Comparison of ENCODE assay signal across 29 mouse cellular contexts in genomic region chr7:28086236-28086635, GRCm38 (mm10). TPM values are rescaled to one million over a fixed set of nuclear protein-coding genes. Genes with fewer than 3 reads are reported as not detected.
DNase-seq lines count a peak whose midpoint lies in the region; ATAC-seq and TF ChIP-seq lines count a peak whose summit lies in the region.
"Had no signal": no experiment of that assay in that cellular context is flagged by ENCODE, and none has a peak within 500 bp of the region (broad histone marks: within the 10 kb centered on the region; RNA-seq: fewer than 3 reads in every experiment).

No protein-coding gene starts in this region.

- H3K4me2 ChIP-seq in forebrain, embryonic 14.5 days (ENCODE audit: low read length), result no peak overlapping the region
- H3K4me2 ChIP-seq: embryonic facial prominence, embryonic 13.5 days; forebrain, embryonic 13.5 days; heart, embryonic 13.5 days; hindbrain, embryonic 12.5 days; hindbrain, embryonic 15.5 days had no signal

- TF ChIP-seq EP300 in ES-Bruce4 (IDR thresholded peaks at IDR 0.05; ENCODE audit: insufficient read depth, low read depth, low read length), result no peak

- H3K36me3 ChIP-seq in E14TG2a.4 (ENCODE audit: insufficient read depth, low read length) (no peaks in the 10 kb centered on the region), ES-Bruce4 (ENCODE audit: control insufficient read depth, insufficient read depth, low read length, poor library complexity, severe bottlenecking) (no peaks in the 10 kb centered on the region)
- no peaks in the 10 kb centered on the region for H3K36me3 ChIP-seq in forebrain, embryonic 14.5 days (ENCODE audit: control insufficient read depth, insufficient read depth, low read length)
- H3K36me3 ChIP-seq: embryonic facial prominence, embryonic 10.5 days; embryonic facial prominence, embryonic 13.5 days; forebrain, embryonic 10.5 days; heart, embryonic 10.5 days; heart, embryonic 13.5 days; hindbrain, embryonic 12.5 days; hindbrain, embryonic 15.5 days had no signal

- H3K27me3 ChIP-seq in E14TG2a.4 (ENCODE audit: insufficient read depth, low read length) (peaks cover 25% of the 10 kb centered on the region), ES-Bruce4 (ENCODE audit: control insufficient read depth, insufficient read depth, low read length, poor library complexity, severe bottlenecking) (no peaks in the 10 kb centered on the region)
- no peaks in the 10 kb centered on the region for H3K27me3 ChIP-seq in forebrain, embryonic 14.5 days (replicated peaks; ENCODE audit: control insufficient read depth, insufficient read depth, low read length)
- H3K27me3 ChIP-seq: forebrain, embryonic 13.5 days; hindbrain, embryonic 12.5 days; hindbrain, embryonic 15.5 days had no signal

- no peak for TF ChIP-seq POLR2A in ES-Bruce4 (IDR thresholded peaks at IDR 0.05; ENCODE audit: insufficient read depth, low read length)

- no peaks in the 10 kb centered on the region for H3K9me3 ChIP-seq in E14TG2a.4 (ENCODE audit: low read length)
- no peaks in the 10 kb centered on the region for H3K9me3 ChIP-seq in ES-Bruce4 (replicated peaks; ENCODE audit: control insufficient read depth, insufficient read depth, low read length, poor library complexity, severe bottlenecking)
- H3K9me3 ChIP-seq in forebrain, embryonic 14.5 days (replicated peaks; ENCODE audit: control insufficient read depth, low read length), result no peaks in the 10 kb centered on the region
- H3K9me3 ChIP-seq: embryonic facial prominence, embryonic 13.5 days; forebrain, embryonic 13.5 days; heart, embryonic 10.5 days; heart, embryonic 13.5 days; hindbrain, embryonic 12.5 days; hindbrain, embryonic 15.5 days had no signal

- H3K9ac ChIP-seq in ES-Bruce4 (ENCODE audit: low read depth, poor library complexity, severe bottlenecking), result no peak overlapping the region
- no peak overlapping the region for H3K9ac ChIP-seq in forebrain, embryonic 14.5 days (ENCODE audit: low read length)
- H3K9ac ChIP-seq: embryonic facial prominence, embryonic 13.5 days; forebrain, embryonic 13.5 days; heart, embryonic 13.5 days; hindbrain, embryonic 12.5 days; hindbrain, embryonic 15.5 days had no signal

- DNase-seq in R1 (ENCODE audit: low read depth, low spot score) (peak; percentile 55), liver (no peak)
- no peak for DNase-seq in forebrain, embryonic 14.5 days (ENCODE audit: low spot score)
- DNase-seq in kidney, postnatal 10 days, result no peak
- DNase-seq: adrenal gland, adult 2 months; adrenal gland, postnatal 14 days; cerebellum, adult 11 months; cerebellum, adult 2 months; cerebellum, postnatal 10 days; cerebellum, postnatal 36 days; embryo, embryonic 11 days; gastrocnemius, postnatal 25 days; heart, adult 2 months; heart, postnatal 14 days had no signal

- H3K4me1 ChIP-seq in E14TG2a.4 (replicated peaks; ENCODE audit: low read depth, low read length) (peaks cover 33% of the 10 kb centered on the region), ES-Bruce4 (ENCODE audit: control insufficient read depth, insufficient read depth, low read length) (no peaks in the 10 kb centered on the region)
- no peaks in the 10 kb centered on the region for H3K4me1 ChIP-seq in forebrain, embryonic 14.5 days (ENCODE audit: control insufficient read depth, insufficient read depth, low read length)
- H3K4me1 ChIP-seq: embryonic facial prominence, embryonic 10.5 days; embryonic facial prominence, embryonic 13.5 days; forebrain, embryonic 10.5 days; forebrain, embryonic 13.5 days; heart, embryonic 10.5 days; heart, embryonic 13.5 days; hindbrain, embryonic 12.5 days; hindbrain, embryonic 15.5 days had no signal

- no peak overlapping the region for H3K27ac ChIP-seq in ES-Bruce4 (ENCODE audit: insufficient read depth, low read length)
- no peak overlapping the region for H3K27ac ChIP-seq in forebrain, embryonic 14.5 days (ENCODE audit: low read depth, low read length)
- H3K27ac ChIP-seq: embryonic facial prominence, embryonic 10.5 days; embryonic facial prominence, embryonic 13.5 days; forebrain, embryonic 10.5 days; forebrain, embryonic 13.5 days; heart, adult 2 months; heart, embryonic 10.5 days; heart, embryonic 13.5 days; hindbrain, embryonic 12.5 days; hindbrain, embryonic 15.5 days had no signal

- peak; percentile 38 for TF ChIP-seq CTCF in E14TG2a.4 (conservative IDR thresholded peaks at IDR 0.05; ENCODE audit: low read length)
- no peak for TF ChIP-seq CTCF in ES-Bruce4 (IDR thresholded peaks at IDR 0.05; ENCODE audit: low read depth, low read length)

- WGBS in forebrain, embryonic 14.5 days, result 83% methylated on average over 16 of the region's 16 CpGs

- peak overlapping the region; percentile 68 for H3K4me3 ChIP-seq in E14TG2a.4 (replicated peaks; ENCODE audit: low read length)
- peak overlapping the region; percentile 25; the same call in 1 of the 2 replicates for H3K4me3 ChIP-seq in ES-Bruce4 (ENCODE audit: low read depth, low read length)
- no peak overlapping the region for H3K4me3 ChIP-seq in forebrain, embryonic 14.5 days (ENCODE audit: low read depth, low read length)
- H3K4me3 ChIP-seq: embryonic facial prominence, embryonic 10.5 days; embryonic facial prominence, embryonic 13.5 days; erythroblast, embryonic 14.5 days; forebrain, embryonic 10.5 days; forebrain, embryonic 13.5 days; heart, adult 2 months; heart, embryonic 10.5 days; heart, embryonic 13.5 days; hindbrain, embryonic 12.5 days; hindbrain, embryonic 15.5 days had no signal

- no peak for ATAC-seq in forebrain, embryonic 14.5 days
- ATAC-seq: CD4-positive, CD25-positive, alpha-beta regulatory T cell, adult 4 months; forebrain, embryonic 13.5 days; intestine, postnatal 0 days had no signal

RNA-seq across cellular contexts. Expression of gene Fcgbp, which starts 15.2 kb away (rescaled TPM):
- polyA plus RNA-seq in ES-Bruce4 (2011; ENCODE audit: insufficient read depth, insufficient read length, low read depth, missing spikeins), result 0.84 and 1.2 TPM in 2 replicates
- polyA plus RNA-seq in forebrain, embryonic 14.5 days (2014; fragmentation: Nextera tagmentation; extraction: Ambion mirVana), result 0.20 and 0.28 TPM in 2 replicates
- polyA plus RNA-seq: C2C12; CD4-positive, CD25-positive, alpha-beta regulatory T cell, adult 4 months; erythroblast, embryonic 14.5 days had no signal

RNA-seq across cellular contexts. Expression of gene Psmc4, which starts 36.3 kb away (rescaled TPM):
- polyA plus RNA-seq in ES-Bruce4 (2011; ENCODE audit: insufficient read depth, insufficient read length, low read depth, missing spikeins), result 134 and 143 TPM in 2 replicates
- polyA plus RNA-seq in forebrain, embryonic 14.5 days (2014; fragmentation: Nextera tagmentation; extraction: Ambion mirVana), result 380 and 381 TPM in 2 replicates

RNA-seq across cellular contexts. Expression of gene 9530053A07Rik, which starts 43.0 kb away (rescaled TPM):
- 0.13 TPM in 1 of 2 replicates, not detected in the other for polyA plus RNA-seq in ES-Bruce4 (2011; ENCODE audit: insufficient read depth, insufficient read length, low read depth, missing spikeins)
- polyA plus RNA-seq in forebrain, embryonic 14.5 days (2014; fragmentation: Nextera tagmentation; extraction: Ambion mirVana), result 0.03 and 0.09 TPM in 2 replicates
- polyA plus RNA-seq: adrenal gland, adult 2 months; CD4-positive, CD25-positive, alpha-beta regulatory T cell, adult 4 months; intestine, embryonic 14.5 days had no signal
